Mouse (Mus musculus) heart, postnatal 36 days (tissue): Measurements from ENCODE around the gene Gpi1. TPM values are rescaled to one million over a fixed set of nuclear protein-coding genes. Genes with fewer than 3 reads are reported as not detected.
"Not testable (repeated sequence)": the region's sequence is repeated elsewhere in the genome, so short reads cannot be mapped to it uniquely, and the experiment has no call there.

Source experiments
- DNase-seq, 2 experiments: peaks; one replicate each; pipeline ENCODE4 v3.0.0; 2021 to 2022
- intact Hi-C: fragments of 180-260 bp; cut with DNase I; formaldehyde crosslinking; loops from one replicate; pipeline ENCODE4 v1.15.1; 2025
- total RNA-seq, 2 experiments: library from RNA; stranded (reverse); gene quantifications; 2 replicates each; pipeline ENCODE4 v1.2.3; 2021

The Gpi1 gene
- total RNA-seq, 2 experiments from 2014 or later: 520 to 540 TPM

GRCm38 (mm10) chr7:34232785-34233725 is 2.9 kb upstream of the Gpi1 start:
- DNase-seq: no peak
- intact Hi-C loops: loop anchor here (5.0 kb wide), 1 partner anchor 36 kb away; the partner anchor contains the start of gene Pdcd2l

- intact Hi-C loops: loop anchor here (5.0 kb wide), 1 partner anchor 32 kb away; the partner anchor contains the start of gene Pdcd2l
- peak; percentile 58 to 60 for DNase-seq
Measured at GRCm38 (mm10) chr7:34229691-34230111, 435 bp downstream of the Gpi1 start.

GRCm38 (mm10) chr7:34229153-34229552 is 983 bp downstream of the Gpi1 start:
- intact Hi-C loops: no loop called here
- no peak for DNase-seq

- DNase-seq: no peak
- intact Hi-C loops: no loop called here
Measured at GRCm38 (mm10) chr7:34228641-34229040, 1.5 kb downstream of the Gpi1 start.

- DNase-seq: no peak
- intact Hi-C loops: no loop called here
Measured at GRCm38 (mm10) chr7:34226846-34227245, 3.3 kb downstream of the Gpi1 start.

GRCm38 (mm10) chr7:34226086-34226485 is 4.0 kb downstream of the Gpi1 start:
- intact Hi-C loops: no loop called here
- DNase-seq: no peak

- DNase-seq: no peak
- intact Hi-C loops: no loop called here
Measured at GRCm38 (mm10) chr7:34224308-34224707, 5.8 kb downstream of the Gpi1 start.

GRCm38 (mm10) chr7:34222340-34222739 is 7.8 kb downstream of the Gpi1 start:
- intact Hi-C loops: no loop called here
- DNase-seq: no peak

GRCm38 (mm10) chr7:34221594-34222250 is 8.4 kb downstream of the Gpi1 start:
- no peak for DNase-seq
- intact Hi-C loops: no loop called here

GRCm38 (mm10) chr7:34218496-34218895 is 11.6 kb downstream of the Gpi1 start:
- DNase-seq: no peak
- intact Hi-C loops: no loop called here

- intact Hi-C loops: no loop called here
- DNase-seq: no peak
Measured at GRCm38 (mm10) chr7:34216474-34216873, 13.7 kb downstream of the Gpi1 start.

- no peak for DNase-seq
- intact Hi-C loops: no loop called here
Measured at GRCm38 (mm10) chr7:34215481-34215880, 14.7 kb downstream of the Gpi1 start.

- no peak for DNase-seq
- intact Hi-C loops: no loop called here
Measured at GRCm38 (mm10) chr7:34214644-34215043, 15.5 kb downstream of the Gpi1 start.

- no peak for DNase-seq
- intact Hi-C loops: no loop called here
Measured at GRCm38 (mm10) chr7:34213281-34213680, 16.9 kb downstream of the Gpi1 start.

GRCm38 (mm10) chr7:34208027-34208745 is 21.9 kb downstream of the Gpi1 start:
- intact Hi-C loops: no loop called here
- DNase-seq: no peak

GRCm38 (mm10) chr7:34206331-34206730 is 23.8 kb downstream of the Gpi1 start:
- intact Hi-C loops: no loop called here
- no peak for DNase-seq

- intact Hi-C loops, DNase-seq: not testable (repeated sequence)
Measured at GRCm38 (mm10) chr7:34202147-34202546, 28.0 kb downstream of the Gpi1 start.

- DNase-seq: no peak
- intact Hi-C loops: no loop called here
Measured at GRCm38 (mm10) chr7:34200829-34201228, 29.3 kb downstream of the Gpi1 start.

GRCm38 (mm10) chr7:34198346-34198745 is 31.8 kb downstream of the Gpi1 start:
- intact Hi-C loops: loop anchor here (5.0 to 10.0 kb wide), 3 partner anchors 34 to 214 kb away; partner anchors contain the start of genes Gpi1 and Wtip

More at GRCm38 (mm10) chr7:34198346-34198745, 31.8 kb downstream of the Gpi1 start:
- DNase-seq: peak; percentile 36 to 46
